Mouse (Mus musculus): ENCODE data around the gene Tsen34. TPM values are rescaled to one million over a fixed set of nuclear protein-coding genes. Genes with fewer than 3 reads are reported as not detected.
"Not testable (repeated sequence)": the region's sequence is repeated elsewhere in the genome, so short reads cannot be mapped to it uniquely, and the experiment has no call there.

Tsen34 gene
- polyA plus RNA-seq, 1 experiment: 56.5 TPM

GRCm38 (mm10) chr7:3703879-3704441 is 11.3 kb downstream of the Tsen34 start, which contains the start of gene Rps9:
Gene Rps9 (plus strand): TSS chr7:3703993.
- no peak for TF ChIP-seq CTCF (IDR thresholded peaks at IDR 0.05; ENCODE audit: low read depth, low read length)
- TF ChIP-seq POLR2A (IDR thresholded peaks at IDR 0.05; ENCODE audit: borderline replicate concordance, low read depth, low read length): peak; percentile 83; the same call in 1 of the 2 replicates

GRCm38 (mm10) chr7:3704475-3704874 is 11.8 kb downstream of the Tsen34 start:
- peak overlapping the region; percentile 81 for H3K4me3 ChIP-seq (ENCODE audit: insufficient read depth, low read length)
- peaks cover 19% of the 10 kb centered on the region for H3K4me1 ChIP-seq (ENCODE audit: control insufficient read depth, insufficient read depth, low read length)
- TF ChIP-seq CTCF (IDR thresholded peaks at IDR 0.05; ENCODE audit: low read depth, low read length) (no peak), POLR2A (IDR thresholded peaks at IDR 0.05; ENCODE audit: borderline replicate concordance, low read depth, low read length) (no peak)
- H3K27ac ChIP-seq (ENCODE audit: insufficient read depth, low read depth, low read length): peak overlapping the region; percentile 98

More at GRCm38 (mm10) chr7:3703879-3704441, 11.3 kb downstream of the Tsen34 start, which contains the start of gene Rps9:
- Histone ChIP-seq H3K27ac (ENCODE audit: insufficient read depth, low read depth, low read length) (peak within 1 kb of the TSS; percentile 98), H3K4me1 (ENCODE audit: control insufficient read depth, insufficient read depth, low read length) (peaks cover 15% of the 10 kb centered on the region), H3K4me3 (ENCODE audit: insufficient read depth, low read length) (peak within 1 kb of the TSS; percentile 81)

GRCm38 (mm10) chr7:3705461-3705860 is 12.8 kb downstream of the Tsen34 start:
- Histone ChIP-seq H3K4me3 (ENCODE audit: insufficient read depth, low read length) (peak overlapping the region; percentile 70), H3K4me1 (ENCODE audit: control insufficient read depth, insufficient read depth, low read length) (peaks cover 24% of the 10 kb centered on the region), H3K27ac (ENCODE audit: insufficient read depth, low read depth, low read length) (peak overlapping the region; percentile 98)

- H3K4me1 ChIP-seq (ENCODE audit: control insufficient read depth, insufficient read depth, low read length): peaks cover 29% of the 10 kb centered on the region
- H3K27ac ChIP-seq (ENCODE audit: insufficient read depth, low read depth, low read length): peak overlapping the region; percentile 98
- TF ChIP-seq CTCF (IDR thresholded peaks at IDR 0.05; ENCODE audit: low read depth, low read length) (no peak), POLR2A (IDR thresholded peaks at IDR 0.05; ENCODE audit: borderline replicate concordance, low read depth, low read length) (no peak)
- H3K4me3 ChIP-seq (ENCODE audit: insufficient read depth, low read length): peak overlapping the region; percentile 70
Observed at GRCm38 (mm10) chr7:3705911-3706310, 13.2 kb downstream of the Tsen34 start.

GRCm38 (mm10) chr7:3706343-3706934 is 13.8 kb downstream of the Tsen34 start:
- Histone ChIP-seq H3K27ac (ENCODE audit: insufficient read depth, low read depth, low read length) (peak overlapping the region; percentile 98), H3K4me1 (ENCODE audit: control insufficient read depth, insufficient read depth, low read length) (peaks cover 30% of the 10 kb centered on the region), H3K4me3 (ENCODE audit: insufficient read depth, low read length) (peak overlapping the region; percentile 70)
- TF ChIP-seq POLR2A (IDR thresholded peaks at IDR 0.05; ENCODE audit: borderline replicate concordance, low read depth, low read length): no peak
- TF ChIP-seq CTCF (IDR thresholded peaks at IDR 0.05; ENCODE audit: low read depth, low read length): no peak

- H3K27ac ChIP-seq (ENCODE audit: insufficient read depth, low read depth, low read length): peak overlapping the region; percentile 98
- peak overlapping the region; percentile 70; the same call in 1 of the 2 replicates for H3K4me3 ChIP-seq (ENCODE audit: insufficient read depth, low read length)
- no peak for TF ChIP-seq CTCF (IDR thresholded peaks at IDR 0.05; ENCODE audit: low read depth, low read length)
- no peak for TF ChIP-seq POLR2A (IDR thresholded peaks at IDR 0.05; ENCODE audit: borderline replicate concordance, low read depth, low read length)
- H3K4me1 ChIP-seq (ENCODE audit: control insufficient read depth, insufficient read depth, low read length): peaks cover 34% of the 10 kb centered on the region
Observed at GRCm38 (mm10) chr7:3707027-3707426, 14.4 kb downstream of the Tsen34 start.

GRCm38 (mm10) chr7:3707568-3708413 is 15.1 kb downstream of the Tsen34 start:
- Histone ChIP-seq H3K27ac (ENCODE audit: insufficient read depth, low read depth, low read length) (peak overlapping the region; percentile 85), H3K4me3 (ENCODE audit: insufficient read depth, low read length) (no peak overlapping the region), H3K4me1 (ENCODE audit: control insufficient read depth, insufficient read depth, low read length) (peaks cover 41% of the 10 kb centered on the region)
- TF ChIP-seq POLR2A (IDR thresholded peaks at IDR 0.05; ENCODE audit: borderline replicate concordance, low read depth, low read length): no peak
- TF ChIP-seq CTCF (IDR thresholded peaks at IDR 0.05; ENCODE audit: low read depth, low read length): no peak

GRCm38 (mm10) chr7:3708447-3708980 is 15.9 kb downstream of the Tsen34 start:
- not testable (repeated sequence) for H3K4me3 ChIP-seq (ENCODE audit: insufficient read depth, low read length)
- Histone ChIP-seq H3K4me1 (ENCODE audit: control insufficient read depth, insufficient read depth, low read length) (peaks cover 47% of the 10 kb centered on the region), H3K27ac (ENCODE audit: insufficient read depth, low read depth, low read length) (peak overlapping the region; percentile 85)

GRCm38 (mm10) chr7:3709000-3709399 is 16.3 kb downstream of the Tsen34 start:
- Histone ChIP-seq H3K4me1 (ENCODE audit: control insufficient read depth, insufficient read depth, low read length) (peaks cover 51% of the 10 kb centered on the region), H3K4me3 (ENCODE audit: insufficient read depth, low read length) (no peak overlapping the region), H3K27ac (ENCODE audit: insufficient read depth, low read depth, low read length) (peak overlapping the region; percentile 78)
- TF ChIP-seq CTCF (IDR thresholded peaks at IDR 0.05; ENCODE audit: low read depth, low read length) (no peak), POLR2A (IDR thresholded peaks at IDR 0.05; ENCODE audit: borderline replicate concordance, low read depth, low read length) (no peak)
